Mouse (Mus musculus) liver, postnatal 0 days (tissue): ENCODE results near the gene Pappa.

Source experiments
- CTCF ChIP-seq: sonication (generic); IDR thresholded peaks from 2 replicates; pipeline ENCODE4 v1.5.1; 2016; ENCODE audit warnings: antibody characterized with exemption, low read depth
- EP300 ChIP-seq: IDR thresholded peaks from 2 replicates; pipeline ENCODE4 v1.6.1; 2016; ENCODE audit warnings: antibody characterized with exemption, low read depth, mild to moderate bottlenecking

DNA sequence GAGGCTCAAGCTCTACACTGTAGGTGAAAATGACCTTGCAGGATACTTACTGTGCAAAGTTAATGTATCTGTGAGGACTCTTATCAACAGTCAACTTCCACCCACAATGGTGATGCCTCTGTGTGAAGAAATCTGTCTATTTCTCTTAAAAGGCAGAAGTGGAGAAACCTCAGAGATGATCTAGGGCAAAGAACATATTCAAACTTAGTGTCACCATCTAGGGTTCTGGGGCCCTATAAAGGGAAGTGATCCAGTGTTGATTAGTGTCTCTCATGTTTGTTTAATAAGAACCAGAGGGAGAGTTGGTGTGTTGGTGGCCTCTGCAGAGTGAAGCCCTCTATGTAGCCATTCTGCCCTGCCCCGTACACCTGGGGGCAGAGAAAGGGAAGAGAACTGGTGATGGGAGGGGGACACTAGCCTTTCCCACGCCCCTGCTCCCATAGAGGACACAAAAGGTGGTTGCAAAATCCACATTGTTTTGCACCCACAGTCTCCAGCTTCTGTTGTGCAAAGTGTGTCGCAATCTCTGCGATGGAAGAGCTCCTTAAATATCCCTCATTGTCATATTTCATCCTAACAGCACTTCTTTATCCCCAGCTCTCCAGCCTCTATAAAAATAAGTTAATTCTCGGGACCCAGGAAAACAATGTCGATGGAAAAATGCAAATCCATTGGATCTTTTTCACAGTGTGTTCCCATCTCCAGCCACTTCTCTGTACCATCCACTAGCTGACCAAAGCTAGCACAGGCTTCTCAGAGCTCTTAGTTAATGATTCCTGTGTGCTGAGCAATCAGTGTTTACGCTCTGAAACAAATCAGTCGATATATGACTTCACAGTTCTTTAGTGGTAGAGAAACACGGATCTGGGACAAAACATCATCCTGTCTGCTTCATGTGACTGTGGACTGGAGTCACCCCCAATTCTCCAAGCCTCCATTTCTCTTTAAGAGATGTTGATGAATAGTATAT lies 174.5 kb downstream of the Pappa start:
- 0 out of 2 replicates have a peak, but pooled peaks have one; percentile 12 for TF ChIP-seq CTCF
- TF ChIP-seq EP300 = peak; percentile 52; the same call in 1 of the 2 replicates
